Mouse (Mus musculus): ENCODE data around the gene Rbm34.
A peak's percentile ranks its signal among the peaks of the same experiment; 100 is the strongest.
"Not testable (repeated sequence)": the region's sequence is repeated elsewhere in the genome, so short reads cannot be mapped to it uniquely, and the experiment has no call there.

Gene Rbm34

GRCm38 (mm10) chr8:126919703-126920102, 51.2 kb downstream of the Rbm34 start:
- DNase-seq (ENCODE audit: low read depth, low spot score), result no peak

- DNase-seq (ENCODE audit: low read depth, low spot score), result no peak
Observed at GRCm38 (mm10) chr8:126919255-126919654, 51.6 kb downstream of the Rbm34 start.

- DNase-seq (ENCODE audit: low read depth, low spot score), result no peak
Observed at GRCm38 (mm10) chr8:126918356-126918755, 52.5 kb downstream of the Rbm34 start.

GRCm38 (mm10) chr8:126917179-126917905, 53.5 kb downstream of the Rbm34 start:
- DNase-seq (ENCODE audit: low read depth, low spot score), result peak; percentile 83

GRCm38 (mm10) chr8:126916611-126917010, 54.3 kb downstream of the Rbm34 start:
- DNase-seq (ENCODE audit: low read depth, low spot score), result no peak

- peak; percentile 50 for DNase-seq (ENCODE audit: low read depth, low spot score)
Observed at GRCm38 (mm10) chr8:126914609-126915375, 56.1 kb downstream of the Rbm34 start.

GRCm38 (mm10) chr8:126914107-126914490, 56.8 kb downstream of the Rbm34 start:
- not testable (repeated sequence) for DNase-seq (ENCODE audit: low read depth, low spot score)

GRCm38 (mm10) chr8:126913241-126914106, 57.4 kb downstream of the Rbm34 start:
- peak; percentile 81 for DNase-seq (ENCODE audit: low read depth, low spot score)

GRCm38 (mm10) chr8:126909371-126909802, 61.5 kb downstream of the Rbm34 start:
- peak; percentile 75 for DNase-seq (ENCODE audit: low read depth, low spot score)

- DNase-seq (ENCODE audit: low read depth, low spot score), result no peak
Observed at GRCm38 (mm10) chr8:126908805-126909204, 62.1 kb downstream of the Rbm34 start.

- DNase-seq (ENCODE audit: low read depth, low spot score), result no peak
Observed at GRCm38 (mm10) chr8:126907968-126908367, 62.9 kb downstream of the Rbm34 start.

- DNase-seq (ENCODE audit: low read depth, low spot score), result no peak
Observed at GRCm38 (mm10) chr8:126907374-126907773, 63.5 kb downstream of the Rbm34 start.

- no peak for DNase-seq (ENCODE audit: low read depth, low spot score)
Observed at GRCm38 (mm10) chr8:126905387-126905786, 65.5 kb downstream of the Rbm34 start.

- no peak for DNase-seq (ENCODE audit: low read depth, low spot score)
Observed at GRCm38 (mm10) chr8:126903927-126904326, 66.9 kb downstream of the Rbm34 start.

- no peak for DNase-seq (ENCODE audit: low read depth, low spot score)
Observed at GRCm38 (mm10) chr8:126903224-126903895, 67.5 kb downstream of the Rbm34 start.

- no peak for DNase-seq (ENCODE audit: low read depth, low spot score)
Observed at GRCm38 (mm10) chr8:126901612-126902011, 69.3 kb downstream of the Rbm34 start.

- no peak for DNase-seq (ENCODE audit: low read depth, low spot score)
Observed at GRCm38 (mm10) chr8:126901049-126901448, 69.8 kb downstream of the Rbm34 start.

Measured in skeletal muscle tissue, adult 2 months (tissue).